Mouse (Mus musculus): ENCODE results near the gene Ccdc171.

Ccdc171 gene

DNA sequence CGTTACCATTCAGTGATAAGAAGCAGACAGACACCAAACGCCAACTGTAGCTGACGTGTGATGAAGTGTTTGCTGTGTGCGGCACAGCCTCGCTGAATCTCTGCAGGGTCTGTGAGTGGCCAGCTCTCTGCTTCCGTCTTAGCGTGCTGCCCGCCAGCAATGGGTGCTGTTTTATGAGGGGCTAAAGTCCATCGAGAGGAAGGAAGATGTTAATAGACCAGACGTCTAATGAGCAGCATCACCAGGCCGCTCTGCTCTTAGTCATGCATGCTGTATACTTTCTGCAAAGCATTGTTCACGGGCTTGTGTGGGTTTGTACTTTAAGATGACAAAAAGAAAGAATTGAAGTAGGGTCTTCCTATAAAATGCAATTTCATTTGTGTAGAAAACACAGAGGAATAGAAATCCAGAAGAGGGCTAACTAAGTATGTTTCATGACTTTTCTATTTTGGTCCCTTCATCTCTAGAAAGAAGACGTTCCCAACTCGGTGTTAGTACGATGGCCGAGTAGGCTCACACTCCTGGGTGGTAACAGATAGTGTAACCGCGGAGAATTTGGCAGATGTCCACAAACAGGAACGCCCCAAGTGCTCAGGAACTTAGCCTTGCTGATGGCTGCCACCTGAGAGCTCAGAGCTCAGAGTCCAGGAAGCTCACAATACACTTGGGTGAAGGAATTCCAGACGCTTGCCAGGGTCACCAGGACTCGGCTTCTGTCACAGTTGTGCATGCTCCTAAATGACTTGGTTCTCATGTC is 273.5 kb downstream of the Ccdc171 start:
- peak; percentile 8 to 10 for DNase-seq

DNA sequence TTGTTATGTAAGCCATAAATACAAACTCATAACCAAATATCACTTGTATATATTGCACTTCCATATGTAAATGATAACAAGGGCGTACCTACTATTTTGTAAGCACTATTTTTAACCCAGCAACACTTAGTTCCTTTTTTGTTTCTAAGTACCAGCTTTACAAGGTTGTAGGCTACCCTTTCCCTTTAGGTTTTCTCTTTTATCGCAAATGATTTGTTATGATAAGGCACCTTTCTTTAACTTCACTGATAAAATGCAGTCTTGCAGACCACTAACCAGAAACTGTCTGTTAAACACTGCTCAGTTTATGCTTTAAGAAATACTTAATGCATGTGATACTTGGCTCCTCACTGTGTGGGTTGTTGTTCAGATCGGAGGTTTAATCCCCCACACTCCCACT is 275.1 kb downstream of the Ccdc171 start:
- no peak for DNase-seq

DNA sequence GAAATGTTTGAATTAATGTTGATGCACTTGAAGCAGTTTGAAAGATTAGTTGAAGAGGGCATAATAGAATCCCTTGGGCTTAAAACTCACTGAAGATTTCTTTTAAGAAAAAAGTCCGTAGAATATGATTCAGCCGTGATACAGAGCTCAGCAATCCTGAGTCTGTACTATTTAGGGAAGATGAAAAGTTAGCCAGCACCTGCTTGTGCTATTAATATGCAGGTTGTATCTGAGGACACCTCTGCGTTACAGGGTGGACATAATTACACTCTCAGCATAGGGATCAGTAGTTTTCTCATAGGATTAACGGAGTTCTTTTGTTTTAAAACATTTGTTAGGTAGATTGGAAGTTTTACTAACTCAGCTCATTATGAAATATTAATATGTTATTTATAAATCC is 291.6 kb downstream of the Ccdc171 start:
- no peak for DNase-seq

DNA sequence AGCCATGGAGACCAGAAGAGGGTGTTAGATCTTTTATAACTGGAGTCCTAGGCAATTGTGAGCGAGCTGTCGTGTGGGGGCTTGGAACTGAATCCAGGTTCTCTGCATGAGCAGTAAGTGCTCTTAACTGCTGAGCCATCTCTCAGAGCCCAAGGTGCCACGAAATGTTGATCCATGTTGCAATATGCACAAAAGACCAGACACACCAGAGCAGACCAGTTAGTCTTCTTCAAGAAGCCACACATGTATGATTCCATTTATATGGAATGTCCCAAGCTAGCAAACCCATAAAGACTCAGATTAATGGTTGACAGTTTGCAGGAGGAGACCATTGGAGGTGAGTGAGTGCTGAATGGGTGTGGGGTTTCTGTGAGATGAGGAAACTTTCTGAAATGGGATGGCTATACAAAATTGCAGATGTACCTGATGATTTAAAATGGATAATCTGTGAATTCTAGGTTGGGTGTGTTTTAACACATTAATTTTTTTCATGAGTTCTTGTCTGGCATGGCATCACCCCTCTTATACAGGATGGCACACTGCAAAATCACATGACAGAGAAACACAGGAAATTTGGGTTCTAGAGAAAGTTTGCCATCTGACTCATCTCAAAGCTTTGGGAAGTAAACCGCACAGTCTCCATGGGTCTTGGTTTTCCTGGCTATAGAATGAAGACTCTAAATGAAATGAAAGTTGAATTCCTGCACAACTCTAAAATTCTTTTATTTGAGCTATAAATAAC is 304.5 kb downstream of the Ccdc171 start:
- no peak for DNase-seq

DNA sequence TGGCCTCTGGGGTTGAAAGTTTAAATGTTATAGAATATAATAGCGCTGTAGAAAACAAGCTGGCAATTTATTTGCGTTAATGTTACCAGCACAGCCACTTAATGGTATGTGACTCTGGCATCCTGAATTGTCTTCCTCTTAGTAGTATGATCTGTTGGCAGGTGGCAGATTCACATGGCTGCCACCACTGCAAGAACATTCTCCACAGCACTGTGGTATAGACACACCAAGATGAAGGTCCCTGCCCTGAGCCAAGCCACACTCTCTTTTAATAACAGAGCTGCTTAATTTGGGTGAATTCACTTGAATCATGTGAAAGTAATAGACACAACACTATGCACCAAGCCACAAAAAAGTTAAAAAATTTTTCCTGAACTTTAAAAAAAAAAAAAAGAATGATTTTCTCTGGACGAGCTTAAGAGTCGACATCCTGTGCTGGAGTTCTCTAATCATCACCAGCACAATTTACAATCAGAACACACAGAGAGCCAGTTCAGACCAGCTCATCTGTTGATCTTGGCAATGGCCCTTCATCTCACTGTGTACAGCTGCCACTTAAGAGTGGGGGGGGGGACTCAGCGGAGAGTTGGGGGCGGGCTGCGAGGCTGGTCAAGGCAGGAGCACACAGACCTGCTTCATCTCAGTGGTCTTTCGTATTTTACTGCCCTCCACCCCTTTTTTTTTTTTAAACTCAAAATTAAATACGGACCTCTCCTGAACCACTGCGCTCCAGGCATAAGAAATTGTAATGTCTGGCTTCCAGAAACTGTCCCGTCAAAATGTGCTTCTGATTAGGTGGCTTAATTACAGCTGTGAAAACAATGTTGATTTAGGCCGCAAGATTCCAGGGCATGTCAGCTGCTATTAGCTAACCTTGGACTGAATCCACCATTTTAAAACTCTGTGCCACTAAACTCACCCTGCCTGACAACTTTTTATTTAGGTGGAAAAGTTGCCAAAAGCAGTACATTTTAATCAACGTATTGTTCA is 305.8 kb downstream of the Ccdc171 start:
- DNase-seq, result peak; percentile 66 to 71

DNA sequence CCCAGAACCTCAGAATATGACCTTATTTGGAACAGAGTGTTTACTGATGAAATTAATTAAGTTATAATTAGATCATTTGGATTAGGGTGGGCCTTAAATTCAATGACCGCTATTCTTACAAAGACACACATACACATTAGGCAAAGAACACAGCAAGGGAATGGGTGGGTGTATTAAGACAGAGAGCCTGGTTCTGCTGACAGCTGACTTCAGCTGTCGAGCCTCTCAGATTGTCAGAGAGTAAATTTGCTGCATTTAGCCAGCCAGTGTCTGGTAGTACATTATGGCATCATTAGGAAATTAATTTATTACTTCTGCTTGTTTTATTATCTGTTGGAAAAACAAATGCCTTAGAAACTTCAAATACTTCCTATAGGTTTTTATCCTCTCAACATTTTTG is 313.7 kb downstream of the Ccdc171 start:
- DNase-seq, result no peak

DNA sequence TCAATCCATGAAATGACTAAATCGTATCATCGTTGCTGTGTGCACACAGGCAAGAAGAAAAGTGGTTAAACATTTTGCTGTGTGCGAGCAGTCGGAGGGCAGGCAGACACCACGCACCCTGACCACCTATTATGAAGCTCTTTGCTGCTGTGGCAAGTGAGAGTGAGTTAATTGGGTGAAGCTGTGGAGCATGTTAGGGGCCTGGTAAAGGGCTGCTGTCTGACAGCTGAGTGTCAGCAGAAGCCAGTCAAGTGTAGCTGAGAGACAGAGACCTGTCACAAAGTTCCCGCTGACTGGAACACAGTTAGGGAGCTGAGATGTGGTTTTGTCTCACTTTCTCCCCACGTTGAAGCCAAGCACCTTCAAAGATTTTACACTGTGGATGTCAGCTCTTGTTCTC is 321.0 kb downstream of the Ccdc171 start:
- DNase-seq, result no peak

DNA sequence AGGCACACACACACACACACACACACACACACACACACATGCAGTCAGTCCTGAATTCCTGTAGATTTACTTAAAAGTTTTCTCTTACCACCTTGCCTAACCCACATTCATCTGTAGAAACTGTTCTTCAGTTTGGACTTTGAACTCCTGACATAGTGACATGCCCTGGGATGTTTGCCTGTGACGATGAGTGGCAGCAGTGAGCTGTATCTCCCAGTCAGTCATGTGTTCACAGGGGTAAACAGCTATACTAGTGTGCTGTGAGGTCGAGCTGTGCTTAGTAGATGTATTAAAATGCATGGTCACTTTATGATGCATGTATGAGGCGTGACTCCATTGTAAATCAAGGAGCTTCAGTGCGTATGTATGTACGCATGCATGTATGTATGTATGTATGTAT is 328.5 kb downstream of the Ccdc171 start:
- no peak for DNase-seq

DNA sequence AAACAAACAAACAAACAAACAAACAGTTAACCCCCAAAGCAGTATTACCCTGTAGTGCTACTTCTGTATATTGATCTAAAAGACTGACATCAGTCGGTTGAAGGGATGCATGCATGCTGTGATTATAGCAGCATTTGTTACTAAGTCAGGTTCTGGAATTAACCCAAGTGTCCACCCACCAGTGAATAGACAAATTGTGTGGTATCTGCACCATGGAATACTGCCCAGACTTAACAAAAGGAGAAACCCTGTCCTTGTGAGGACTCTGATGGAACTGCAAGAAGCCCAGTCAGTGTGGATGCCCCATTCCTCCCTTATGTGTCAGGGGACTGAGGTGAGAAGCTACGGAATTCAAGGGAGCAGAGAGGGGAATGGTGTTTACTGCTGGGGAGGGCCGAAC is 336.4 kb downstream of the Ccdc171 start:
- DNase-seq, result peak; percentile 11 to 34

DNA sequence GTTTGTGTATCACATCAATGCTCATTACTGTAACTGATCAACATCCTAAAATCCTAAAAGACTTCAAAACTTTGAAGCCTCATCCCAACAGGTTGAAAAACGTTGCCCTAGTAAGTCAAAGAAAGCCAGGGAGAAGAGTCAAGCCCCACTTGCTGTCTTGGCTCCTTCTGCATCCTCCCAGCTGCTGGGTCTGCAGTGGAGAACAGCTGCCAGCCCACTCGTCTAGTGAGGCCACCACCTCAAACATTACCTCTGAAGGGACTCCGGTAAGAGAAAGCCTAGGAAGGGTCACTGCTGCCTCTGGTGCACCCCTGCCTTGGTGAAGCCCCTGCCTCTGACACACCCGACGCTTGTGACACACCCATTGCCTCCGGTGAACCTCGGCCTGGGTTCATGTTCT is 336.9 kb downstream of the Ccdc171 start:
- no peak for DNase-seq

DNA sequence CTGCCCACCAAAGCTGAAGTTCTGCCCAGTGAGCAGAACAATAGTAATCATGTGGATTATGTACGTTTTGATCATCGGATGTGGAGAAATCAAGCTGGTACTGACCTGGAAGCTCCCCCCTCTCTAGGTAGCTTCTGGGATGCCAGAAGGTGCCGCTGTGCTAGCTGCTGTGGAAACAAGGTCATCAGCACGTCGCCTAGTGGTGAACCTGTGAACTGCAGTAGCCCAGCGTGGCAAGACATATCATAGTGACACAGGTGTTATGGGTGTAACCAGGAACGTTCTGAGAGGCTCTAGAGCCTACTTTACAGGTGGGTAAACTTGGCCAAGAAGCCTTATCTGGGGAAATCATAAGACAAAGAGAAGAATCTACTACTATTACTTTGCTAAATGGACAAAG is 351.3 kb downstream of the Ccdc171 start:
- no peak for DNase-seq

DNA sequence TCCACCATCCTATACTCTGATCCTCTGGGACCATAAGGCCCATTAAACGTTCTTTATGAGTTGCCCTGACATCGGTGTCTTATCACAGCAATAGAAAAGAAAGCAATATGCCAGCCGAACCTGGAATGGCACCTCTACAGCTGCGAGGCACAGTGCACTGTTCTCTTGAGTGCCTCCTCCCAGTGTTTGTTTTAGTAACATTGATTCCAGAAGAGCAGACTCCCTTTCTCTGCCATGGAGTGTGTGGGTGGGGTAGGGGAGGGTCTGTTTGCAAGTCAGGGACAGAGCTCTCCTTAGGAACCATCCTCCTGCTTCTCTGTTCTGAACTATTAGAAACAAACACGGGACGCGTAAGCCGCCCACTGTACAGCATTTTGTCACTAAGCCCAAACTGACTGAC is 352.9 kb downstream of the Ccdc171 start:
- DNase-seq, result no peak

DNA sequence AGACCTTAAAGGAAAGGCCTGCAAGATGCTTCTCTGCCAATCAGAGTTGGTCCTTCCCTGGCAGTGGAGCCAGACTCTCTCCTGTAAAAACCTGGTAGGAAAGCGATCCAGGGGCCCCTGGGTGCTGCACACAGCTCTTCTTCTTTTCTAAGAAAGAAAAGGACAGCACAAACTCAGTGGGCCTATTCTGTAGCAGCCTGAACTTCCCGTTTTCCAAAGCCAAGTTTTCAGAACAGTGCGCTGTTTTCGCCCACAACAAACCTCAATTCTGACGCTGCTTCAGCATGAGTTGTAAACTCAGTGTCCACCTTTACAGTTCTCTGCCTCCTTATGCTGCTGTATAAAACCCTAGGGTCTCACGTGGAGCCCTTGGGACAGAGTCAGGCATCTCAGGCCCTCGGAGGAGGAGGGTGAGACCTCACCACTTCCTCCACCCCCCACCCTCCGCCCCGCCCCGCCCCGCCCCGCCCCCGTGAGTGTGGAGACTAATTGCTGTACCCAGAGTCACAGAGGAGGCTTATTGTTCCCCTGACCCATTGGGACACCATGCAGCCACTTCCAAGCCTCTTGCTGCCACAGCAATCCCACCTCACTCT is 363.2 kb downstream of the Ccdc171 start:
- no peak for DNase-seq

DNA sequence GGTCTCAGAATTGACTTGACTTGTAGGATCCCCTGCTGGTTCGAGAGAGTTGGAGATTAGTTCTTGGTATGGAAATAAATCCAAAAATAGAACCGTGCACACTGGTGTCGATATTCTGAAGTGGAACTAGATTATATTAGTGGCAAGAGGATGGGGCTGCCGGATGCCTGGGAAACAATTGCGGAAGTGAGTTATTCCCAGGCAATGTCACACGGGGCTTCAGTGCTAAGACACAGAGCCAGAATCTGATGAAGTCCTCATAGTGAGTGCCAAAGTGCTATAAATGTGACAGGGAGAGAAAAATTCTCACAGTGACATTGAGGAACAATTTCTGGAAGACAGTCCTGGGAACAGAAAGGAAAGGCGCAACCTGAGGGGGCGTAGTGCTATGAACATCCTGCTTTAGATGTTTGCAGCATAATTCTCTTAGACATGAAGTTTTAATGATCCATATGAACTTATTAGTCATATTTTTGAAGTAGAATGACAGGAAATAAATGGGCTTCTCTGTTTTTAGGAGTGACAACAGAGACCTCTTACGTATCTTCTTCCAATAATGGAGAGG is 376.8 kb downstream of the Ccdc171 start:
- no peak for DNase-seq
